Mouse (Mus musculus) macrophage (primary cell): ENCODE results near the gene Ncapd2. TPM values are rescaled to one million over a fixed set of nuclear protein-coding genes. Genes with fewer than 3 reads are reported as not detected.
A peak's percentile ranks its signal among the peaks of the same experiment; 100 is the strongest.

ENCODE experiments used
- H3K27ac ChIP-seq: fragments of 350-480 bp; formaldehyde crosslinking; 2 replicates; pipeline ENCODE4 v1.9.0; 2021
- H3K36me3 ChIP-seq: fragments of 350-480 bp; formaldehyde crosslinking; 2 replicates; pipeline ENCODE4 v1.9.0; 2021; ENCODE audit errors: inconsistent target
- H3K4me3 ChIP-seq: fragments of 350-480 bp; formaldehyde crosslinking; 2 replicates; pipeline ENCODE4 v1.9.0; 2021; ENCODE audit errors: inconsistent target
- H3K79me2 ChIP-seq: fragments of 350-480 bp; formaldehyde crosslinking; 2 replicates; pipeline ENCODE4 v1.9.0; 2021; ENCODE audit errors: inconsistent target
- WGBS: methylation state at CpG from one replicate; pipeline ENCODE4 v1.1.7; 2026; ENCODE audit warnings: inconsistent platforms; ENCODE audit not compliant: missing documents; 5-methylcytosine and 5-hydroxymethylcytosine counted together
- polyA plus RNA-seq: library from polyadenylated mRNA; stranded (reverse); fragments of 250-400 nt; gene quantifications from 3 replicates; pipeline ENCODE4 v1.2.4, GENCODE M21; 2018; ENCODE audit warnings: inconsistent platforms

Gene Ncapd2
- polyA plus RNA-seq, 1 experiment from 2014 or later, result 10.3 TPM

DNA sequence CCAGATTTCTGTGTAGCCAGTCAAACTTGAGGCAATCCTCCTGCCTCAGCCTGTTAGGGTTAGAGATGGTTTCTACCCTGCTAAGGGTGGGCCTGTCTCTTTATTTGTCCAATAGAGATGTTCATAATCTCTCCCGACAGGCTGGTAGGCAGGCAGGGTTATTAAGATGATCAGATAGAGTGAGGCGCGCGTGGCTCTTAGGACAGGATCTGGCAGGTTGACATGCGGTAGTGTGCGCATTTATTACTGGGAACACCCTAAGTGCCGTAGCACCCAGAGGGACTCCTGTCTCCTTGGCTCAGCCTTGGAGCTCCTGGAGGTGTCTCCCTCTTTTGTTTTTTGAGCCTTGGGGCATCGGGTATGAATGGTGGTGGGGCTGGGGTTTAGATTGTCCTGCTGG lies 36.2 kb downstream of the Ncapd2 start:
- no peak overlapping the region for H3K27ac ChIP-seq
- H3K79me2 ChIP-seq, result peaks cover 14% of the 10 kb centered on the region
- H3K36me3 ChIP-seq, result peaks cover 65% of the 10 kb centered on the region
- H3K4me3 ChIP-seq, result no peak overlapping the region
- WGBS, result 94% methylated on average over 8 of the region's 8 CpGs

DNA sequence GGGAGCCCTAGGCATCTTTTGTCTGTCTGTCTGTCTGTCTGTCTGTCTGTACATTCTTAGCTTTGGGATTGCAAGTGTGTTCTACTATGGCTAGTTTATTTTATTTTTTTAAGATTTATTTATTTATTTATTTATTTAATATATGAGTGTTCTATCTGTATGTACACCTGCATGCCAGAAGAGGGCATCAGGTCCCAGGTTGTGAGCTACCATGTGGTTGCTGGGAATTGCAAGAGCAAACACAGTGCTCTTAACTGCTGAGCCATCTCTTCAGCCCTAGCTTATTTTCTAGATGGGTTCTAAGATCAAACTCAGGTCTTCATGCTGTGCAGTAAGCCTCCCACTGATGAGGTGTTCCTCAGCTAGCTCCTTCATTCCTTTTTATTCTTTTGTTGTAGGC lies 37.0 kb downstream of the Ncapd2 start:
- Histone ChIP-seq H3K27ac (no peak overlapping the region), H3K4me3 (no peak overlapping the region), H3K79me2 (peaks cover 21% of the 10 kb centered on the region), H3K36me3 (peaks cover 62% of the 10 kb centered on the region)

DNA sequence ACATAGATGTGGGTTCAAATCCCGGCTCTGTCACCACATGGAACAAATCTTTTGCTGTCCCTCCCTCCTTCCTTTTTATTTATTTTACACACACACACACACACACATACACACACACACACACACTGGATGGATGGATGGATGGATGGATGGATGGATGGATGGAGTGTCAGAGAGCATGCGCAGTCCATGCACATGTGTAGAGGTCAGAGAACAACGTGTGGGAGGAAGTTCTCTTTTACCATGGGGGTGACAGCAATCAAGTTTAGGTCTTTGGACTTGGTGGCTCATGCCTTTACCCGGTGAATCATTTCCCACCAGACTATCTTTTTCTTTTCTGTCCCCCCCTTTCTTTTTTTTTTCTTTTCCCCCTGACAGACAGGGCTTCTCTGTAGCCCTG lies 37.8 kb downstream of the Ncapd2 start:
- H3K79me2 ChIP-seq, result peaks cover 30% of the 10 kb centered on the region
- H3K36me3 ChIP-seq, result peaks cover 57% of the 10 kb centered on the region
- no peak overlapping the region for H3K27ac ChIP-seq
- WGBS, result 70% methylated on average over 3 of the region's 4 CpGs
- no peak overlapping the region for H3K4me3 ChIP-seq

DNA sequence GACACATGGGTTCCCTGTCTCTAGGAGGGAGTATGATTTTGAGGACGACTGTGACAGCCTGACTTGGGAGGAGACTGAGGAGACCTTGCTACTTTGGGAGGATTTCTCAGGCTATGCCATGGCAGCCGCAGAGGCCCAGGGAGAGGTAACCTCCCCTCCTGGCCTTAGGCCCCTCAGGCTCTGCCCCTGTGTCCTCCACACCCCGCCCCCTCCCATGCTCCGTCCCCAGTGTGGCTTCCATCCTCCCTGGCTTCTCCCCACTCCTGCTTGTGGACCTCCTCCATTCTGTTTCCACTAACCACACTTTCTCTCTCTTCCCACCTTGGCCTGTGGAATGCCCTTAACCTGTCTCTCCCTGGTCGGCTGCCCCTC lies 38.5 kb downstream of the Ncapd2 start:
- Histone ChIP-seq H3K27ac (no peak overlapping the region), H3K36me3 (peaks cover 53% of the 10 kb centered on the region), H3K4me3 (no peak overlapping the region), H3K79me2 (peaks cover 36% of the 10 kb centered on the region)
- WGBS, result 91% methylated on average over 5 of the region's 5 CpGs

DNA sequence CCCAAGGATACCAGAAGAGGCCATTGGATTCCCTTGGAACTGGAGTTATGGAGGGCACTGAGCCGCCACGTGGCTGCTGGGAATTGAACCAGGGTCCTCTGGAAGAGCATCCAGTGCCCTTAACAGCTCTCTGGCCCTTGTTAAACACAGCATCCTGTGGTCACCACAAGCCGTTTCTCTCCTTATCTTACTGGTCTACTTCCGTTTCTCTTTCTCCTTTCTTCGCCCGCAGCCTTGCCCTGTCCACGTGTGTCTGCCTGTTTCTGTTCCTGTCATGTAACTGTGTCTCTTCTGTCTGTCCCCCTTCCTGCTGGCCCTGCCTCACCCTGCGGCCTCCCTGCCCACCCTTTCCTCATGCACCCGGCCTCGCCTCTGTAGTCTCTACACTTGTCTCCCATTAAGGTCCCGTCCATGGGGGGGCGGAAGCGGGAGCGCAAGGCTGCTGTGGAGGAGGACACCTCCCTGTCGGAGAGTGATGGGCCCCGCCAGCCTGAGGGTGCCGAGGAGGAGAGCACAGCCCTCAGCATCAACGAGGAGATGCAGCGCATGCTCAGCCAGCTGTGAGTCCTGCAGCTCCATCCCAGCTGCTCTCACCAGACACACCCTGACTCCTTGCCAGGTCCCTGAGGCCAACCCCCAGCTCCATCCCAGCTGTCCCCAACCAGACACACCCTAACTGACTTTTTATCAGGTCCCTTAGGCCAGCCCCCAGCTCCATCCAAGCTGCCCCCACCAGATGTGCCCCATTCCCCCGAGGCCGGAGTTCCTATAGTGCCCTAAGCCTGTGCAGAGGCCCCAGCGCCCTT lies 39.1 kb downstream of the Ncapd2 start:
- peaks cover 47% of the 10 kb centered on the region for H3K36me3 ChIP-seq
- WGBS, result 75% methylated on average over 22 of the region's 22 CpGs
- H3K27ac ChIP-seq, result no peak overlapping the region
- H3K4me3 ChIP-seq, result no peak overlapping the region
- H3K79me2 ChIP-seq, result peaks cover 42% of the 10 kb centered on the region

DNA sequence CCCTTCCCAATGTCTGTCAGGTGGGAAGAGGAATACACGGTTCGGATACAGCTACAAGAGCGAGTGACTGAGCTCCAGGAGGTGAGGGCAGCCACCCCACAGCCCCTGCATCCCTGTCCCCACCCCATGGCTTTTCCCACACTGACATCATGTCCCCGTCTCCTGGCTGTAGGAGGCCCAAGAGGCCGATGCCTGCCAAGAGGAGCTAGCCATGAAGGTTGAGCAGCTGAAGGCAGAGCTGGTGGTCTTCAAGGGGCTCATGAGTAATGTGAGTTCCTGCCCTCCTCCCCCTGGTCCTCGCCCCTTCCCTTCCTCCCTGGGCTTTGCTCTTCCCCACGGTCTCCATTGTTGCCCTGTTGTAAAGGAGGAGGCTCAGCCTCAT lies 41.9 kb downstream of the Ncapd2 start:
- peak overlapping the region; percentile 82 for H3K27ac ChIP-seq
- H3K36me3 ChIP-seq, result peaks cover 30% of the 10 kb centered on the region; the same call in 1 of the 2 replicates
- WGBS, result 88% methylated on average over 7 of the region's 7 CpGs
- no peak overlapping the region for H3K4me3 ChIP-seq
- peaks cover 66% of the 10 kb centered on the region for H3K79me2 ChIP-seq

DNA sequence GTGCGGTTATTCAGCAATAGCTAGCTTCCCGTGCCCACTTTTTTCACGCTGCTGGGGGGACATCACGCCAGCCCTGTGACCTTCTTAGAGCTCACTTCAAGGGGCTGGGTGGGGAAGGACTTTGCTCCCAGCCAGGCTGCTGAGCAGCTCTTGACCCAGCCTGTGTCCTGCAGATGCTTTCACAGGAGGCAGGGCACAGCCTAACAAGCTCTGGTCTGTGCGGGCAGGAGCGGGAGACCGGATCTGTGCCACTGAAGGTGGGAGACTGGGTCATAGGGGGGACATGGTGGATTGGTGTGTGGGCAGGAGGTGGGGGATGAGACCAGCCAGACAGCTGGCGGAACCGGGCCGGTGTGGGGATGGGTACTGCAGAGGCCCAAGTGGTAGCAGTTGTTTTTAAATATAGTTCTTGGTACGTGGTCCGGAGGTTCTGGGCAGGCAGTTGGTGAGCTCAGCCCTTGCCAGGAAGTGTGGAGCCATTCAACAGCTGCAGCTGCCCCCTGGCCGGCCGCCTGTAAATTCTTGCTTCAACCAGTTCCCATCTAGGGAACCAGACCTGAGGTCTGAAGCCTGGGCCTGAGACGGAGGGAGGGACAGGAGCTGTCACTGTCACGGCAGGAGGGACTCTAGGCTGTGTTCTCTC lies 42.5 kb downstream of the Ncapd2 start:
- peak overlapping the region; percentile 82 for H3K27ac ChIP-seq

DNA sequence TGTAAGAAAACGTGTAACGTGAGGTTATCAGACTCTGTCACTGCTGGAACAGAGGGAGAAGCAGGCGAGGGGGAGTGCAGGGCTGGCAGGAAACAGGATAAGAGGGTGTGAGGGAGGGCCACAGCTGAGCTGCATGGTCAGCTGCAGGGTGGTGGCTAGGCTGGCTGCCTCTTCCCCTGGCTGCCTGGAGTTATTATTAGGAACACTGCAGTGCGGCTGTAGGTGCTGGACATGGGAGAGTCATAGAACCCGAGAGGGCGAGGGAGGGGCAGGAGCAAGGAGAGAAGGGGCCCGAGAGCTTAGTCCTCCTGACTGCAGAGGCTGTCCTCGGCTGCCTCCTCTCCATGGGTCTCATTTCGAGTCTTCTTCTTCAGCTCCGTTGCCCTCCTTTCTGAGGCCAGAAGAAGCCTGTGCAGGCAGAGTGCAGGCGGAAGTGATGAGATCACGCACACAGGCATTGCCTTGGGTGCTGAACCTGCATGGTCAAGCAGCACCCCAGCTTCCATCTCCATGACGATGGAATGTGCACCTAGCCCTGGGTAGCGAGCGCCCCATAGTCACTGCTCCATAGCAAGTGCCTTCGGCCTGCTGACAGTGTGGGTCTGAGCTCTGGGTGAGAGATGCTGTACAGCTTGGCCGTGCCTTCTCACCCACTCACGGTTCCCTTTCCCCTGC lies 43.1 kb downstream of the Ncapd2 start:
- 37% methylated on average over 17 of the region's 18 CpGs for WGBS
- Histone ChIP-seq H3K36me3 (peaks cover 25% of the 10 kb centered on the region; the same call in 1 of the 2 replicates), H3K4me3 (peak overlapping the region; percentile 1; the same call in 1 of the 2 replicates), H3K27ac (peak overlapping the region; percentile 82), H3K79me2 (peaks cover 66% of the 10 kb centered on the region)

More for the DNA sequence above, 42.5 kb downstream of the Ncapd2 start:
- Histone ChIP-seq H3K4me3 (peak overlapping the region; percentile 1; the same call in 1 of the 2 replicates), H3K36me3 (peaks cover 30% of the 10 kb centered on the region; the same call in 1 of the 2 replicates), H3K79me2 (peaks cover 66% of the 10 kb centered on the region)
- WGBS, result 31% methylated on average over 16 of the region's 16 CpGs

DNA sequence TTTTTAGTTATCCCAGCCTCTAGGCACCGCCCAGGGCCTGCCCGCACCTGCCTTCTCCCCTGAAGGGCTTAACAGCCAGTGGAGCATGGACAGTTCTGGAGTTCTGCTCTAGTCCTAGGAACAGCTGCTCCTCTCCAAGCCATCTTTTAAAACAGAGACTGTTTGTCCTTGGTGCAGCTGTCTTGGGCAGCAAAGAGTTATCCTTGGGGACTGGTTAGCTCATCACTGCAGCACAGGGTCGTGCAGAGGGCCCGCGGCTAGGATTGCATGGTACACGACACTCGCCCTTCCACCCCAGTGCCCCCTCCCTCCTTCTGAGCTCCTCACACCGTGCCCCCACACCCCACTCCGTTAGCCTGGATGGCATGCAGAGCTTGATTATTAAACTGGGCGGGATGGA lies 44.2 kb downstream of the Ncapd2 start:
- H3K4me3 ChIP-seq, result peak overlapping the region; percentile 51; the same call in 1 of the 2 replicates
- H3K79me2 ChIP-seq, result peaks cover 66% of the 10 kb centered on the region
- H3K27ac ChIP-seq, result peak overlapping the region; percentile 82
- peaks cover 16% of the 10 kb centered on the region; the same call in 1 of the 2 replicates for H3K36me3 ChIP-seq
- 85% methylated on average over 5 of the region's 10 CpGs for WGBS

DNA sequence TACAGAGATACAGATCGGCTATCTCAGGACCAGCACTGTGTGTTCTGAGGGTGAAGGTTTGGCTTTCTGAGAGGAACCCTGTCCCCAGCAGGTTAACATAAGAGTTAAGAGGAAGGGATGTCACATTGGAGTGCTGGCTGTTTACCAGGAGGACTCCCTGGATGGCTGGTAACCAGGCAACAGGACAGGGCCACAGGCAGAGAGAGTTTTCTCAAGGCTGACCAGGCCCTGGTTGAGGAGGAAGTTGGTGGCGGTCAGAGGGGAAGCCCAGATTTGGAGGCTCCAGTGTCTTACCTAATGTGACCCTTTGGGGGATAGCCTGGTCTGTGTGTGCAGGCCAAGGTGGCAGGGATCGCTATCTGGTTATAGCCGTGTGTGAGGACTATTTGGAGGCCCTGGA lies 44.7 kb downstream of the Ncapd2 start:
- H3K27ac ChIP-seq, result peak overlapping the region; percentile 82
- peaks cover 16% of the 10 kb centered on the region; the same call in 1 of the 2 replicates for H3K36me3 ChIP-seq
- 39% methylated on average over 4 of the region's 4 CpGs for WGBS
- peak overlapping the region; percentile 51; the same call in 1 of the 2 replicates for H3K4me3 ChIP-seq
- peaks cover 66% of the 10 kb centered on the region for H3K79me2 ChIP-seq

DNA sequence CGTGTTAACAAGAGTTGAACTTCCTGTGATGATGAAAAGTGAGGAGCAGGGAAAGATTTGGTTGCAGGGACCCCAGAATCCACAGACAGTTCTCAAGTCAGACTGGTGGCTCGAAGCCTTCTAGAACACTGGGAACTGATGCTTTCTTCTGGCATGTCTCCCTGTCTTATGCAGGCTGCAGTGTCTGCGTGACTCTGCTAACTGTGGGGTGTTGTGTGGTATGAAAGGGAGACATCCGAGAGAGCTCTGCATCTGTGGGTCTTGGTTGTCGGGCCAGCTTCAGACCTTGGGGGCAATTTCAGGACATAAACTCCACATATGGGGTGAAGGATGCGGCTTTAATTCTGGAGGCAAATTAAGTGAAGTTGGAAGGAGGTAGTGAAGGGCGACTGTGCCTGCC lies 45.4 kb downstream of the Ncapd2 start:
- H3K36me3 ChIP-seq, result peaks cover 16% of the 10 kb centered on the region; the same call in 1 of the 2 replicates
- peak overlapping the region; percentile 51 for H3K4me3 ChIP-seq
- WGBS, result 55% methylated on average over 7 of the region's 7 CpGs

DNA sequence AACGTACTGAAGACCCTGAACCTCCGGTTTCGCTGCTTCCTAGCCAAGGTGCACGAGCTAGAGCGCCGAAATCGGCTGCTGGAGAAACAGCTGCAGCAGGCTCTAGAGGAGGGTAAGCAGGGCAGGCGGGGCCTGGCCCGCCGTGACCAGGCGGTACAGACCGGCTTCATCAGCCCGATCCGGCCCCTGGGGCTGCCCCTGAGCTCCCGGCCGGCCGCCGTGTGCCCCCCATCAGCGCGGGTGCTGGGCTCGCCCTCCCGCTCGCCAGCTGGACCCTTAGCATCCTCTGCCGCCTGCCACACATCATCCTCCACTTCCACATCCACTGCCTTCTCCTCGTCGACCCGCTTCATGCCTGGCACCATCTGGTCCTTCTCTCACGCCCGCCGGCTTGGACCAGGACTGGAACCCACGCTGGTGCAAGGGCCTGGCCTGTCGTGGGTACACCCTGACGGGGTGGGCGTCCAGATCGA lies 46.0 kb downstream of the Ncapd2 start:
- H3K79me2 ChIP-seq, result peaks cover 55% of the 10 kb centered on the region
- peak overlapping the region; percentile 51 for H3K4me3 ChIP-seq
- 2% methylated on average over 33 of the region's 35 CpGs for WGBS
- H3K27ac ChIP-seq, result peak overlapping the region; percentile 82; the same call in 1 of the 2 replicates
- peaks cover 19% of the 10 kb centered on the region; the same call in 1 of the 2 replicates for H3K36me3 ChIP-seq

More for the DNA sequence above, 45.4 kb downstream of the Ncapd2 start:
- Histone ChIP-seq H3K27ac (peak overlapping the region; percentile 82), H3K79me2 (peaks cover 61% of the 10 kb centered on the region)

DNA sequence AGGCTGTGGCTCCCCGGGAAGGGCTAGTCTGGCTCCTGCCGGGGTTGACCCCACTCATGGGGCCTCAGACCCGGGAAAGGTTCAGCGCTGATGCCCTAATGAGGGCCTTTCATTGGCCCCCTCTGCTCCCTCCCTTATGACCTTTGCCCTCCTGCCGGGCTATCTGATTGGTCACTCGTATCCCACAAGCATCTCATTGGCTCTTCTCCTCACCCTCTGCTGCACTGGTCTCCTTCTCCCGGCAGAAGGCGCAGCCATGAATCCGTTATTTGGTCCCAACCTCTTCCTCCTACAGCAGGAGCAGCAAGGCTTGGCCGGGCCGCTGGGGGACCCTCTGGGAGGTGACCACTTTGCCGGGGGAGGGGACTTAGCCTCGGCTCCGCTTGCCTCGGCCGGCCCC lies 46.5 kb downstream of the Ncapd2 start, which contains the start of gene Iffo1:
Gene Iffo1 (plus strand): TSS at position 241 of the 400 bp plus-strand sequence.
- Histone ChIP-seq H3K4me3 (peak within 1 kb of the TSS; percentile 51), H3K79me2 (peaks cover 50% of the 10 kb centered on the region), H3K36me3 (peaks cover 24% of the 10 kb centered on the region; the same call in 1 of the 2 replicates), H3K27ac (peak within 1 kb of the TSS; percentile 82)
- 2% methylated on average over 16 of the region's 16 CpGs for WGBS

DNA sequence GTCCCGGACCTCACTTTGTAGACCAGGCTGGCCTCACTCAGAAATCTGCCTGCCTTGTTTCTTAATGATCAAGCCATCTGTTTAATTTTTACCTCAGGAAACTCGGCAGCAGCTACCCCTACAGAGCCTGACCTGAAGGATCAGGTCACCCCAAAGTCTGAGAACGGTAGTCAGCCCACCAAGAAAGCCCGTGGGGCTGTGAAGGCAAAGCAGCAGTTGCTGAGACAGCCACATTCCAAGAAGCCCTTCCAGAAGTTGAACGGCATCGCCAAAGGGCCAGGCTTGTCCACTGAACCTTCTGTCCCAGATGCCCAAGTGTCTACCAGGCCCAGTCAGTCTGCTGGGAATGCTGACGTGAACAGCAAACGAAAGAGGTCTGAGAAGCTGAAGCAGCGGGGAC lies 47.6 kb downstream of the Ncapd2 start:
- Histone ChIP-seq H3K36me3 (peaks cover 35% of the 10 kb centered on the region; the same call in 1 of the 2 replicates), H3K4me3 (no peak overlapping the region), H3K27ac (no peak overlapping the region), H3K79me2 (peaks cover 39% of the 10 kb centered on the region)
- WGBS, result 94% methylated on average over 9 of the region's 9 CpGs
